Mouse (Mus musculus): Measurements from ENCODE around the gene Pycr1. TPM values are rescaled to one million over a fixed set of nuclear protein-coding genes. Genes with fewer than 3 reads are reported as not detected.

The Pycr1 gene
- polyA plus RNA-seq, 1 experiment from 2014 or later = 21.8 TPM

DNA sequence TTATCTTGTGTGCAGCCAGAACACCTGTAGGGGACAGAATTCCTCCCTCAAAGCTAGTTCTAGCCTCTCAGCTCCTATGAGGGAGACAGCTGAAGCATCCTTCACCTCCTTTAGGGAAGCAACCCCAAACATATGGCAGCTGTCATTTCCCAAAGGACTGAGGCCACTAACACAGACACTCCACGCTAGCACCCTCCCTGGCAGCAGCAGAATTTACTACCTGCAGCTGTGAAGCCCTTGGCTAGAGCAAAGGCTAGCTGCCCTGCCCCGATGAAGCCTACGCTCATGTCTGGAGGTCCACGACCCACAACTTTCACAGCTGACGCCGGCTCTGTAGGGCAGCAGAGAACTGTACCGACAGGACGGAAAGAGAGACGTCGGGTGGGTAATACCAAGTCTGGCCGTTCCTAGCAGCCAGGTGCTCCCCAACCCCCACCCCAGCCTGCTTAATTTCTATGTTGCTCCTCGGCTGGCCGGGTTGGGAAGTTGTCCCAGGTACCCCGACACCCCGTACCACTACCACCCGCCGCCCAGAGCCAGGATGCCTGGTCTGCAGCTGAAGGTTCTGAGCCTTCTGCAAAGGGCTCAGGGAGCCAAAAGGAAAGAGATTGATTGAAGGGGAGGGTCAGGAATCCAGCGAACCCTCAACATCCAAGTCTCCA lies 499 bp downstream of the Pycr1 start:
- H3K9ac ChIP-seq (ENCODE audit: low read depth, low read length) = peak overlapping the region; percentile 68
- peaks cover 9% of the 10 kb centered on the region for H3K4me1 ChIP-seq (ENCODE audit: control insufficient read depth, insufficient read depth, low read length)
- peak; percentile 56 for ATAC-seq (ENCODE audit: low FRiP score, low TSS enrichment)
- H3K27me3 ChIP-seq (ENCODE audit: control insufficient read depth, insufficient read depth, low read length) = peaks cover 3% of the 10 kb centered on the region; the same call in 1 of the 2 replicates
- no peaks in the 10 kb centered on the region for H3K36me3 ChIP-seq (ENCODE audit: control insufficient read depth, insufficient read depth, low read length)
- H3K4me3 ChIP-seq (ENCODE audit: low read length) = peak overlapping the region; percentile 55
- 1% methylated on average over 18 of the region's 18 CpGs for WGBS
- H3K9me3 ChIP-seq (ENCODE audit: control insufficient read depth, low read length) = no peaks in the 10 kb centered on the region
- H3K4me2 ChIP-seq (replicated peaks; ENCODE audit: low read depth, low read length) = peak overlapping the region; percentile 95
- no peak overlapping the region for H3K27ac ChIP-seq (ENCODE audit: low read depth, low read length)

DNA sequence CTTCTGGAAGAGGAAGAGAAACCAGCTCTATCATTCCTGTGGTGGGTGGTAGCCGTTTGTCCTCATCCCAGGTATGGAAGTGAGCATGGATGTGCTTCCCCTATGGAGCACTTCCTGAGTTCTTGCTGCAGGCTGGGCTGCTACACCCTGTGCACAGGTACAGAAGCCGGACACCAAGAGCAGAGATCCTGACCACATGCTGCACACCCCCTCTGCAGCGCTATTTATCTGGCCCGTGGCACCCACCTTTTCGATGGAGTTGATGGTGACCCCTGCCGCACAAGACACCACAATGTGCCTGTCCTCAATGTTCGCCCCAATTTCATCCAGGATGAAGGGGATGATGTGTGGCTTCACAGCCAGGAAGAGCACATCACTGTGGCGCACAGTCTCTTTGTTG lies 1.7 kb downstream of the Pycr1 start:
- Histone ChIP-seq H3K4me3 (ENCODE audit: low read length) (no peak overlapping the region), H3K4me1 (ENCODE audit: control insufficient read depth, insufficient read depth, low read length) (peaks cover 4% of the 10 kb centered on the region; the same call in 1 of the 2 replicates), H3K9me3 (ENCODE audit: control insufficient read depth, low read length) (no peaks in the 10 kb centered on the region), H3K27me3 (ENCODE audit: control insufficient read depth, insufficient read depth, low read length) (no peaks in the 10 kb centered on the region), H3K4me2 (replicated peaks; ENCODE audit: low read depth, low read length) (no peak overlapping the region), H3K9ac (ENCODE audit: low read depth, low read length) (no peak overlapping the region), H3K27ac (ENCODE audit: low read depth, low read length) (no peak overlapping the region), H3K36me3 (ENCODE audit: control insufficient read depth, insufficient read depth, low read length) (no peaks in the 10 kb centered on the region)
- ATAC-seq (ENCODE audit: low FRiP score, low TSS enrichment) = no peak
- 77% methylated on average over 8 of the region's 8 CpGs for WGBS

GRCm38 (mm10) chr11:120641255-120641654 lies 2.3 kb downstream of the Pycr1 start:
- Histone ChIP-seq H3K36me3 (ENCODE audit: control insufficient read depth, insufficient read depth, low read length) (no peaks in the 10 kb centered on the region), H3K27ac (ENCODE audit: low read depth, low read length) (no peak overlapping the region), H3K9ac (ENCODE audit: low read depth, low read length) (no peak overlapping the region), H3K4me1 (ENCODE audit: control insufficient read depth, insufficient read depth, low read length) (peaks cover 4% of the 10 kb centered on the region; the same call in 1 of the 2 replicates), H3K4me2 (replicated peaks; ENCODE audit: low read depth, low read length) (no peak overlapping the region), H3K27me3 (ENCODE audit: control insufficient read depth, insufficient read depth, low read length) (no peaks in the 10 kb centered on the region), H3K4me3 (ENCODE audit: low read length) (no peak overlapping the region), H3K9me3 (ENCODE audit: control insufficient read depth, low read length) (no peaks in the 10 kb centered on the region)
- 51% methylated on average over 9 of the region's 9 CpGs for WGBS
- no peak for ATAC-seq (ENCODE audit: low FRiP score, low TSS enrichment)

DNA sequence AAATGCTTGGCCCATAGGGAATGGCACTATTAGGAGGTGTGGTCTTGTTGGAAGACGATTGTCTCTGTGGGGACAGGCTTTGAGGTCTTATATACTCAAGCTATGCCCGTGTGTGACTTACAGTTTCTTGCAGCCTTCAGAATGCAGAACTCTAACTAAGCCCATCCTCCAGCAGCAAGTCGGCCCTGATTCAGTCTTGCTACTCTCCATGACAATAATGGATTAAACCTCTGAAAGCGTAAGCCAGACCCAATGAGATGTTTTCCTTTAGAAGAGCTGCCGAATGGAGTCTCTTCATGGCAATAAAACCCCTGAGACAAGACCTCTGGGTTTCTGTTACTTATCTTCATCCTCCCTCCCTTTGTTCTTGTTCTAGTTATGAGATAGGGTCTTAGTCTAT lies 8.8 kb downstream of the Pycr1 start:
- no peak overlapping the region for H3K27ac ChIP-seq (ENCODE audit: low read depth, low read length)
- H3K4me1 ChIP-seq (ENCODE audit: control insufficient read depth, insufficient read depth, low read length) = peaks cover 30% of the 10 kb centered on the region
- H3K9me3 ChIP-seq (ENCODE audit: control insufficient read depth, low read length) = no peaks in the 10 kb centered on the region
- no peak overlapping the region for H3K4me2 ChIP-seq (replicated peaks; ENCODE audit: low read depth, low read length)
- H3K36me3 ChIP-seq (ENCODE audit: control insufficient read depth, insufficient read depth, low read length) = no peaks in the 10 kb centered on the region
- no peaks in the 10 kb centered on the region for H3K27me3 ChIP-seq (ENCODE audit: control insufficient read depth, insufficient read depth, low read length)
- no peak for ATAC-seq (ENCODE audit: low FRiP score, low TSS enrichment)
- no peak overlapping the region for H3K4me3 ChIP-seq (ENCODE audit: low read length)
- H3K9ac ChIP-seq (ENCODE audit: low read depth, low read length) = no peak overlapping the region
- WGBS = 79% methylated on average over 5 of the region's 5 CpGs

DNA sequence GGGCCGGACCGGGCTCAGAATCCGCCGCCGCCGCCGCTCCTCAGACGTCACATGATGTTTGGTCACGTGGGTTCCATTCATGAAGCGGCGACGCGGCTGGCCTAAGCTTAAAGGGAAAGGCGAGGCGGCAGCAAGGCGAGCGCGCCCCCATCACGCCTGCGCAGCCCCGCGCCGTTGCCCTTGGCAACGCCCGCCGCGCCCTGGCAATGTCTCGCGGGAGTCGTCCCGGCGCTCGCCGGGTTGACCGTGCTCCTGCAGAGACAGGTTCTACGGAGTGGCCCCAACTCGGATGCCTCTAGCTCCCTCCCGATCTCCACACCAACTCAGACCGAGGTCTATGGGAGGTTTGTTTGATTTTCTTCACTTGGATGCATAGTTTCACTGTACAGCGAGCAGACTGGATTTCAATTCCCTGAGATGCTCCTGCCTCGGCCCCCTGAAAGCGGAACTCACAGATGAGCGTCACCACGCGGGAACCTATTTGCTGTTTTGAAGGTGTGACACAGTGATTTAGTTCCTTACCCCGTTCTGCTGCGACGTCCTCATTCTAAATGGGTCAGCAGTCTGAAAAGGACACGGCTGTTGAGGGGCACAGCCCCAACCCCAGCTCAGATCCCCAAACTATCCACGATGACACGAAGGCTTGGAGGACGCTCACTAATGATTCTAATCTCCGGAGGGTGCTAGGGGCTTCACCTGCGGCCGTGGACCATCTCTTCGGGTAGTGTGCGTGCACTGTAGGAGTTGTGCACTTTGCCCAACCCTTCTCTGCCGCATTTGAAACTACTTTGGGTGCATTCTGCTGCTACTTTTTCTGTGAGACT lies 9.8 kb downstream of the Pycr1 start, which contains the start of gene Mafg:
Gene Mafg (minus strand): TSS at position 81 of the 824 bp plus-strand sequence.
- peak within 1 kb of the TSS; percentile 95 for H3K9ac ChIP-seq (ENCODE audit: low read depth, low read length)
- no peaks in the 10 kb centered on the region for H3K9me3 ChIP-seq (ENCODE audit: control insufficient read depth, low read length)
- peak within 1 kb of the TSS; percentile 98 for H3K4me3 ChIP-seq (ENCODE audit: low read length)
- H3K4me2 ChIP-seq (replicated peaks; ENCODE audit: low read depth, low read length) = peak within 1 kb of the TSS; percentile 61
- 16% methylated on average over 43 of the region's 58 CpGs for WGBS
- peak; percentile 90 for ATAC-seq (ENCODE audit: low FRiP score, low TSS enrichment)
- peak within 1 kb of the TSS; percentile 88 for H3K27ac ChIP-seq (ENCODE audit: low read depth, low read length)
- peaks cover 9% of the 10 kb centered on the region for H3K36me3 ChIP-seq (ENCODE audit: control insufficient read depth, insufficient read depth, low read length)
- H3K27me3 ChIP-seq (ENCODE audit: control insufficient read depth, insufficient read depth, low read length) = no peaks in the 10 kb centered on the region
- H3K4me1 ChIP-seq (ENCODE audit: control insufficient read depth, insufficient read depth, low read length) = peaks cover 33% of the 10 kb centered on the region

DNA sequence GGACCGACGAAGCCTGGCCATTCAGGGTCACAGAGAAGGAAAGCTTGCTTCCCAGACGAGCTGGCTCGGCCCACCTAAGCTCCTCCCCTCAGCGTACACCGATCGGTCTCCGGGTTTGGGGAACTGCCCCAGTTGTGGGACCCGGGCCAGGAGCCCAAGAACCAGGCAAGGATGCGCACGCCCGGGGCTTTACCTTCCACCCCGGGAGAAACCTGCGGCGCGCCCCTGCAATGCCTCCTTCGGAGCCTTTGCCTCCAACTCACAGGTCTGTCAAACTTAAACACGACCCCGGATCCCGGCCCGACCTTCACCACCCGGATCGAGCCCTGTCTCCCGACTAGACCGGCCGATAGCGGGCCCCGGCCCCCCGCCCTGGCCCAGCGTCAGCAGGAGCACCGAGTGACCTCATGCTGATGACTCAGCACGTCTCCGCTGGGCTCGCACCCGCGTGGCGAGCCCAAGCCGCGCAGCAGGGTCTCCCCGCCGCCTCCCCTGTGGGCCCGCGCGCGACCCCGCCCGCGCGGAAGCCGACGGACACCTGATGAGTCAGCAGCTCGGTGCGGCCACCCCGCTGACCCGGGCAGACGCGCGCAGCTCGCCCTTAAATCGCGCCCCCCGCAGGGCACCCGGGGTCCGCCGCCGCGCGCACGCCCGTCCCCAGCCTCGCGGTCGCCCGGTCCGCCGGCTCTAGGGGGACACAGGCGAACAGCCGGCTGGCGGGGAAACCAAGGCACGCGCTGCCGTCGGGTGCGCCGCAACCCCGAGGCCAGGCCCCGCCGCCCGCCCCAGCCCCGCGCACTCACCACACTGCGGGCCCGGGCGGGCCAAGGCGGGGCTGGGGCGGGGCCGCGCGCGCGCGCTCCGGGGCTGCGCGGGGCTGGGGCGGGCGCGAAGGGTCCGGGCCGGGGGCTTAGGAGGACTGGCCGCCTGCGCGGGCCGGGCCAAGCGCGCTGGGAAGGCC lies 10.7 kb downstream of the Pycr1 start:
- H3K4me1 ChIP-seq (ENCODE audit: control insufficient read depth, insufficient read depth, low read length) = peaks cover 33% of the 10 kb centered on the region
- H3K36me3 ChIP-seq (ENCODE audit: control insufficient read depth, insufficient read depth, low read length) = peaks cover 13% of the 10 kb centered on the region
- no peaks in the 10 kb centered on the region for H3K27me3 ChIP-seq (ENCODE audit: control insufficient read depth, insufficient read depth, low read length)
- H3K4me2 ChIP-seq (replicated peaks; ENCODE audit: low read depth, low read length) = peak overlapping the region; percentile 61
- H3K9ac ChIP-seq (ENCODE audit: low read depth, low read length) = peak overlapping the region; percentile 95
- ATAC-seq (ENCODE audit: low FRiP score, low TSS enrichment) = peak; percentile 77
- H3K27ac ChIP-seq (ENCODE audit: low read depth, low read length) = peak overlapping the region; percentile 88
- no peaks in the 10 kb centered on the region for H3K9me3 ChIP-seq (ENCODE audit: control insufficient read depth, low read length)
- 0% methylated on average over 86 of the region's 116 CpGs for WGBS
- H3K4me3 ChIP-seq (ENCODE audit: low read length) = peak overlapping the region; percentile 98

GRCm38 (mm10) chr11:120631726-120632448 lies 11.7 kb downstream of the Pycr1 start:
- Histone ChIP-seq H3K27ac (ENCODE audit: low read depth, low read length) (peak overlapping the region; percentile 88; the same call in 1 of the 2 replicates), H3K9me3 (ENCODE audit: control insufficient read depth, low read length) (no peaks in the 10 kb centered on the region), H3K4me3 (ENCODE audit: low read length) (peak overlapping the region; percentile 98), H3K36me3 (ENCODE audit: control insufficient read depth, insufficient read depth, low read length) (peaks cover 22% of the 10 kb centered on the region), H3K4me2 (replicated peaks; ENCODE audit: low read depth, low read length) (peak overlapping the region; percentile 61), H3K27me3 (ENCODE audit: control insufficient read depth, insufficient read depth, low read length) (no peaks in the 10 kb centered on the region), H3K4me1 (ENCODE audit: control insufficient read depth, insufficient read depth, low read length) (peaks cover 33% of the 10 kb centered on the region), H3K9ac (ENCODE audit: low read depth, low read length) (peak overlapping the region; percentile 95)
- 45% methylated on average over 4 of the region's 4 CpGs for WGBS
- no peak for ATAC-seq (ENCODE audit: low FRiP score, low TSS enrichment)

All from kidney, embryonic 14.5 days (tissue).